Mouse (Mus musculus) kidney, adult 11 months (tissue): ENCODE results near the gene Aire.
"Not testable (repeated sequence)": the region's sequence is repeated elsewhere in the genome, so short reads cannot be mapped to it uniquely, and the experiment has no call there.

Experiments used
- DNase-seq: peaks from one replicate; pipeline ENCODE4 v3.0.0; 2022

Gene Aire

DNA sequence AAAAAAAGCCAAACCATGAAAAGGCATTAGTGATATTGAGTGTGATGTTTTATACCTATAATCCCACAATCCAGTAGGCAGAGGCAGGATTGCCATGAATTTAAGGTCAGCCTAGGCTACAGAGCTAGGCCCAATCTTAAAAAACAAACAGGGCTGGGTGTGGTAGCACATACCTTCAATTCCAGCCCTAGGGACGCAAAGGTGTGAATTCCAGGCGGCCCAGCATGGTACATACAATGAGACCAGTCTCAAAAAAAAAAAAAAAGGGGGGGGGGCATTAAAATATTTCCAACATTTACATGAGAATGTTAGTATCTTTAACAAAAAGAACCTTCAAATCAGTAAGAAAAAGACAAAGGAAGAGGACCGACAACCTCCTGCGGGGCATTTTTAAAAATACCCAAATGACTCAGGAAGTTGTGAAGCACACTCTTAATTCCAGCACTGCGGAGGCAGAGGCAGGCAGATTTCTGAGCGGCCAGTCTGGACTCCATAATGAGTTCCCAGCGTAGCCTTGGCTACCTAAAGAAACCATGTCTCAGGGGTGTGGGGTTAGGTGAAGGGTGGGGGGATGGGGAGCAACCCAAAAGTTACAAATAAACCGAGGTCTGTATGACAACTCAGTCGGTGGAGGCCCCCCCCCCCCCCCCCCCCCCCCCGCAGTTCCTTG, 4.8 kb upstream of the Aire start:
- DNase-seq, result no peak

DNA sequence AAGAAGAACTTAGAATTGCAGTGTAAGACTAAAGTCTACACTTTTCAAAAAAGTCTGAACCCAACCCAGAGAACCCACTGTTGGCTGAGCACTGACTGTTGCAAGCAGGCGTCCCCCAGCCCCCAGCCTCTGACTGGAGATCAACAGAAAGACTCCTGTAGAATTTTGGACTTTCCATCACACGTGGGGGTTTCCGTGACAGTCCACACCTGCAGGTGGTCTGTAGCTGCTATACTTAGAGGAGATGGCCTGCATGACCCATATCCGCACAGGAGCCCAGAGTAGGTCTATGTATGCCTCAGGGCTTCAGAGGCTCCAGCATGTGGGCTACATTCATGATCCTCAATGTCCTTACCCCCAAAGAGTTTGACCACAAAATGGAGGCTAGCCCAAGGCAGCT, 3.0 kb upstream of the Aire start:
- DNase-seq, result no peak

DNA sequence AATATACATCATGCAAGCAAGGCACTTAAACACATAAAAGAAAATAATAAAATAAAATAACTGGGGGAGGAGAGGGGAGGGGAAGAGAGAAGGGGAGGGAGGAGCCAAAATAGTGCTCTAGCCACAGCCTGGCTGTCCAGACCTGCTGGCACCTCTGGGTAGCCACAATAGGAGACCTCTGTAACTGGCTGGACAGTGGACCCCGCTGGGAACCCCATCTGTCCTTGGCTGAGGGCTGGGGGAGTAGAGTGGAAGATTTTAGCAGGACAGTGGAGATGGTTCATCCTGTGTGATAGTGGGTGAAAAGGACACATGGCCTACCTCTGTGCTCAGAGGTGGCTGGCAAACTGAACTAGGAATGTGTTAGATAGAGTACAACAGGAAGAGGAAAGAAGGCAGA, 1.1 kb upstream of the Aire start:
- DNase-seq, result no peak

DNA sequence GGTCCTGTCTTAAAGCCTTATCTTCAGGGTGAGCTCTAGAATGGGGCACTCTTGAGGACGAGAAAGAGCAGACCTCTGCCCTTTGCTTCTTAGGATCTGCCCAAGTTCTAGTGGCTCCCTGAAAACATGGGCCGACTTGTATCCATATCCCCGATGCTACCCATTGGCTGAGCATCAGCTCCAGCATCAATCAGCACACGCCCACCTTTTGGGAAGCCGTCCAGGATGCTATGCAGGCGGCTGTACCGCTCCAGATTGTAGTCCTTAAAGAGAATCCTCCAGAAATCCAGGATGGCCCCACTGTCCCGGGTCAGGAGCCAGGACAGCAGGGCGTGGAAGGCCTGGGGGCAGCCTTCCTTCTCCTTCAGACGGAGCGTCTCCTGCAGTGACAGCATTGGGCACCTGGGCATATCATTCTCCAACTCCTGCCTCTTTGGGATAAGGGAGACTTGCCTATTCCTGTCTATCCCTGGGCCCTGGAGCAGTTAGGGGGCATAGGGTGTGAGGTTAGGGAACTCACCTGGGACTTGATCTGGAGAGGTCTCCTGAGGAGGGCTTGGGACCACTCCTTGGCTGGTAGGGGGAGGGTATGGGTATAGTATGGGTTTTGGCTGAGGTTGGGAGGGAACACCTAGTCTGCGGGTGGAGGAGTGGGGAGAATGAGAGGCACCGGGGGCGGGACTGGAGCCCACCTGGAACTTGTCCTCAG, 559 bp downstream of the Aire start:
- no peak for DNase-seq

DNA sequence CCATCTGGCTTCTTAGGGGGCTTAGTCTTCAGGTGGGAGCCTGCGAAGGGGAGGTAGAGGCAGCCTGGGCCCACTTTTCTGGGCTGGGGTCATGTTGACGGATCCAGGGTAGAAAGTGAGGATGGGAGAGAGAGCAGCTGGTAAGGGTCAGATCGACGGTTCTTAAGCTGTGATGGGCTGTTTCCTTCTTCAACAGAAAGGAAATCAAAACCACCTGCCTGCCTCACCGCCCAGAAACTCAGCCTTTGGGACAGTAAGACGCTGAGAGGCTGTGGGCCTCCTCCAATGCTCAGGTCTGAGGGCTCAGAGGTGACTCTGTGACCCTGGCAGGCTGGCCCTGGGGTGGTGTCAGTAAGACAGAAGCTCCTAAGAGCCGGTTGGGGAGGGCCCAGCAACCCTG, 1.3 kb downstream of the Aire start:
- no peak for DNase-seq

DNA sequence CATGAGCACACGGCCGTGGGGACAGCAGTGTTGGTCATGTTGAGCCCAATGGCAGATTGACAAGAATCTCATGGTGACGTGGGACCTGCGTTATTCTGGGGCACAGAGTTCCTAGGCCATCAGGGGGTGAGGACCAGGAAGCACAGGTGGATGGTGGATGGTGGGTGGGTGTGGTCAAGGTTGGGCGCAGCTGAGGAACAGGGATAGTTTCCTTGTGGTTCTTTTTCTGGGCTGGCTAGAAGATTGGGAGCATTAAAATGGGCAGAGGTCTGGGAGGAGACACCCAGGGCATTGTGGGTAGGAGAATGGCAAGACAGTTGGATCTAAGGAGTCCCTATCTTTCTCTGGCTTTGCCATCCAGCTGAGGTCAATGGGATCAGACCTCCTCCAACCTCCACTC, 1.8 kb downstream of the Aire start, which contains the start of gene Dnmt3l:
Gene Dnmt3l (plus strand): TSS at position 301 of the 400 bp plus-strand sequence.
- DNase-seq, result no peak

DNA sequence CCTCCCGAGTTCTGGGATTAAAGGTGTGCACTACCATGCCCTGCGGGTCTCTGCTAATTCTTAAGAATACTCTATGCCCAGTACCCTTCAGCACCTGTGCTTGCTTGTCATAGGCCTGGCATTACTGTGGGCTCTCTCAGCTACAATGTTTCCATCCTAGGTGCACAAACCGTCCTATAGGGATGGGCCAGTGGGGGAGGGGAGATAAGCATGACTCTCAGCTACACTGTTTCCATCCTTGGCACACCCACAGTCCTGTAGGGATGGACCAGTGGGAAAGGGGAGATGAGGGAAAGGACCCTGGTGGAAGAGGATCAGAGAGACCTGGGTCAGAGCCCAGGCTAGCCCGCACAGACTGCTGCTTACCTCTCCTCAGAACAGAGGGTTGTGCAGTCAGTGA, 6.3 kb downstream of the Aire start:
- DNase-seq, result no peak

DNA sequence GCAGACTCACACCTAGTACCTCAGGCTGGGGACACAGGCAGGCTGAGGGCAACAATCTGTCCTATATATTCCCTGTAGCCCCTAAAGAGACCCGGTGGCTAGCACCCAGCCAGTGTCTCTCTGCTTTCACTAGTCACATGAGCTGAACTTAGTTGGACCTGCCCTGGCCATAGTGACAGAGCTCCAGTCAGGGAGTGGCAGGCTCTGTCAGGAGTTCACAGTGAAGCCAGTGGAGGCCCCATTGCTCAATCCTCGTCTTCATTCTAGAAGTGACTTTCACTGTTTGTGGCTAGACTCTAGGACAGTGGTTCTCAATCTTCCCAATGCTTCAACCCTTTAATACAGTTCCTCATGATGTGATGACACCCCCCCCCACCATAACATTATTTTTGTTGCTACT, 11.4 kb downstream of the Aire start:
- DNase-seq, result no peak

DNA sequence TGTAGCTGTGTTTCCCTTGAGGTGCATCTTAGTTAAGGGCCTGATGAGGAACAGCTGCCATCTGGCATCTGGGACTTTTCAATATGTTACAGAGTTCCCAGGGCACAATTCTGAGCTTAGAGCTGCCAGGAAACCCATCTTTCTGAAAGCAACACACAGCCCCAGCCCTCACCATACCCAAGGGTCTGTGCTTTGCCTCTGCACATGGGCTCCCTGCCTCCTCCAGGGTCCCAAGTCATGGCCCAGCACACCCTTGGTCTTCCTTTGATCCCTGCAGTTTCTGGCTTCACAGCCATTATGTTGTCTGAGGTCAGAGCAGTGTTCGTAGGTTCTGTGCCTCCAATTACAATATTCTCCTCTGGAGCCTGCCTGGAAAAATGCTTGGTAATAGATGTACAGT, 14.3 kb downstream of the Aire start:
- no peak for DNase-seq

DNA sequence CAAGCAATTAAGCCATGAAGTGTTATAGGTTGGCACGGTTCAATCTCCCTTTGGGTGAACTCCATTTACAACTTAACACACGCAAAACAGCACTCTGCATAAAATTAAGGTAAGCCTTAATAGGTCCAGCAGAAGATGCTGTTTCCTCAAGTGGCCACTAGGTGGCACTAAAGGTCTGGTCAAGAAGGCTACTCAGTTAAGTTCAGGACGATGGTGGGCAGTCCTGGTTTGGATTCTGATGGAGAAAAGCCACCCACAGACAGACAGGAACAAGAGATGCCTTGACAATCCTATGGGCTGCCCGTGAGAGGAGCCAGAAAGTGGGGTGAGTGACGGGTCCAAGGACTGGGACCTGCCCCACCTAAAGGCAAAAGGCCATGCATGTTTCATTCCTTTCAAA, 15.3 kb downstream of the Aire start:
- DNase-seq, result peak; percentile 56

DNA sequence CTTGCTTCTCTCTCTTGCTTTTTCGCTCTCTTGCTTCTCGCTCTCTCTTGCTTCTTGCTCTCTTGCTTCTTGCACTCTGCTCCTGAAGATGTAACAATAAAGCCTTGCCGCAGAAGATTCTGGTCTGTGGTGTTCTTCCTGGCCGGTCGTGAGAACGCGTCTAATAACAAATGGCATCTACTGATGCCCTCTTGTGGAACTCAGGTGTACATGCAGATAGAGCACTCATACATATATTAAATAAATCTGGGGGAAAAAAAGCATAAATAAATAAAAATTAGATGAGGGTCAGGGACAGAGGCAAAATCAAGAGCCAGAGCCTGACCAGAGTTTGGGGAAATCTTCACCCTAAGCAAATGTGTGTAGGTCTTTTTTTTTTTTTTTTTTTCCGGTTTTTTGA, 18.0 kb downstream of the Aire start:
- DNase-seq, result not testable (repeated sequence)

DNA sequence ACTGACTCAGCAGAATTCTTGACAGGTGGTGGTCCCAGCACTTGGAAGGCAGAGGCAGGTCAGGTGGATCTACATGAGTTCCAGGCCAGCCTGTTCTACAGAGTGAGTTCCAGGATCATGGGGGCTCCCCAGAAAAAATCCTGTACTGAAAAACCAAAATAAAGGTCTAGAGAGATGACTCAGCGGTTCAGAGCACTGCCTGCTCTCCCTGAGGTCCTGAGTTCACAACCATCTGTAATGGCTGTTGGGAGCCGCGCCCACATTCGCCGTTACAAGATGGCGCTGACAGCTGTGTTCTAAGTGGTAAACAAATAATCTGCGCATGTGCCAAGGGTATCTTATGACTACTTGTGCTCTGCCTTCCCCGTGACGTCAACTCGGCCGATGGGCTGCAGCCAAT, 23.4 kb downstream of the Aire start:
- DNase-seq, result not testable (repeated sequence)

DNA sequence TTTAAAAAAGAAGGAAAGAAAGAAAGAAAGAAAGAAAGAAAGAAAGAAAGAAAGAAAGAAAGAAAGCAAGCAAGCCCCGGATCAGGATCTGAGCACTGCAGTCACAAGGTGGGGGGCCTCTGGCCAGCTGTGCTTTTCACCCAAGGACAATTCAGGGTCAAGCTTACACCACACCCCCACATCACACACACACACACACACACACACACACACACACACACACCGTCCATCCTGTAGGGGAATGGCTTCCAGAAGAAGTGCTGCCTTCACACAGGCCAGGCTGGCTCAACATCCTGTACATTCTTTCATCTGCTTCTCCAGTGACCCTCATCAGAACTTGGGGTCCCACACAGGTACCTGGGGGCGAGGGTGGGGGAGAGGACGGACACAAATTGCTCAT, 24.1 kb downstream of the Aire start:
- no peak for DNase-seq

DNA sequence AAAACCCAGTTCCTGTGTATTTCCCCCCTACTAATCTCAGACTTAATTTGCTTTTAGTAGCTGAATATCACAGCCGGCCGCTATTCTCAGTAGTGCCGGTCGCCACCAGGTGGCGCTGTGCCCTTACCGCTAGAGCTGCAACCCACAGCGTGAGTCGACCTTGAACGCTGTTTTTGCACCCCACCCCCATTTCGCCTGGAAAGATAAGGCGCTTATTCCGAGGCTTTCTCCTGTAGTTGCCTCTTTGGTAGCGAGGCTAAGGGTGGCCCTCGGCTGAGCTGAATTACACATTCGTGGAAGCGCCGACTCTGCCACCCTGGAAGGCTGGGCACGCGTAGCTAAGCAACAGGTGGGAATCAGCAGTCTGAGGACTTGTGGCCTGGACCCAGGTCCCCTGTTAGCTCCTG, 24.6 kb downstream of the Aire start:
- DNase-seq, result peak; percentile 68

DNA sequence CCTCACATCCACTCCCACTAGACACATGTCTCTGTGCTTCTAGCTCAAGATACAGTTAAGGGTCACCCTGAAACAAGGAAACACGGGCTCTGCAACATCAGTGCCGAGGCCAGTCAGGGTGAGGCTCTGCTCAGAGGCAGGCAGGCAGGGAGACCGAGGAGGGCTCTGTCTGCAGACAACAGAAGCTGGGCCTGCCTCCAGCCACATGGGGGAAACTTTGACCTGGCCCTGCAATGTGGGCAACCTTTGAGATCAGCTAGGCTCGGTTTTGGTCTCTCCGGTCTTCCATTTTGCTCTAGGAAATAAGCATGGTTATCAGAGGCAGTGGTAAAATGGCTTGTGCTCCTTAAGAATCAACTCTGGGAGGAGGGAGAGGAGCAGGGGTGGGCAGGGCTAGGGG, 27.0 kb downstream of the Aire start:
- peak; percentile 49 for DNase-seq

DNA sequence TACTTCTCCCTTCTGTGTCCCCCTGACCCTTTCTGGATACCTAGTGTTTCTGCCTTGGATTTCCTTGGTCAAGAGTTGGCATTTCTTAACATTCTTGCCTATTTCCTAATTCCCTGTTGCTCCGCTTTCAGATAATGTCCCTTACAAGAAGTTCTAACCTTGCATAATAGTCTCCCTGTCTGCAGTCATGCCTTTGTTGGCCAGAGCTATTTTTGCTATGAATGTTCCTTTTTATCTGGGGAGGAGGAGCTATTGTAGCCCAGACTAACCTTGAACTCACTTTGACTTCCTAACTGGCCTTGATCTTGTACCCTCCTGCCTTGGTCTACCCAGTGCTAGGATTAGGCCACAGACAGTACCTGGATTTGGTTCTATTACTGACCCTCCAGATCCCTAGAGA, 27.9 kb downstream of the Aire start:
- no peak for DNase-seq

DNA sequence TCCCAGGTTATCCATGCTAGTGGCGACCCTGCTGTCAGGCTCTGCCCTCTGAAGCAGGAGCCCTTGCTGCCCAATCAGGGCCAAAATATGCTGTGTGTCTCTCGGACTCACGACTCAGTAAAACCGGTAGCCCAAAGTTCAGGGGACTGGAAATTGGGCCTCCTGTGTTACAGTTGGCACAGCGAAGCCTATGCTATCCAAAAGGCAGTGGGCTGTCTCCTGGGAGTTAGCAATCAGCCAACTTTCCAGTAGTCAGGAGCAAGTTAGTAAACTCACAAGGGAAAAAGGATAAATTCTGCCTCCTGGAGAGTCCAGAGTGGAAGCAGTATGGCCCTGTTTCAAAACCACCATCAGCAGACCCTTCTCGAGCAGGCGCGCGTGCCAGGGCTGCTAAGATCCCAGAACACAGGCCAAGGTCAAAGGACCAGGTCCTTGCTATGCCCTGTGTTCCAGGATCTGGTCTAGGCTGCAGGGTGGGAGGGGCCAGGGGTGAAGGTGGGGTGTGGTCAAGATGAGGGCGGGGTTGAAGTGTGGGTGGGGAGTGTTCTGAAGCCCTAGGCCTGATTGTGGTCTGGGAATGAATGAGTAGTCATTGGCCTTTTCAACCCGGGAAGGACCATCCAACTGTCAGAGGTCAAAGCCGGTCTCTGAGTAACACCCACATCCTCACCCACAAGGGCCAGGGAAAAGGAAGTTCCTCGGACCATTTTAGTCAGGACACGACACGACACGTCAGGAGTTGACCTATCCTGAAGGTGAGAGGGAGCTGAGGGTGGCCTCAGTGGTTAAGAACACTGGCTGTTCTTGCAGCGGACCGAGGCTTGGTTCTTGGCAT, 30.5 kb downstream of the Aire start:
- no peak for DNase-seq

DNA sequence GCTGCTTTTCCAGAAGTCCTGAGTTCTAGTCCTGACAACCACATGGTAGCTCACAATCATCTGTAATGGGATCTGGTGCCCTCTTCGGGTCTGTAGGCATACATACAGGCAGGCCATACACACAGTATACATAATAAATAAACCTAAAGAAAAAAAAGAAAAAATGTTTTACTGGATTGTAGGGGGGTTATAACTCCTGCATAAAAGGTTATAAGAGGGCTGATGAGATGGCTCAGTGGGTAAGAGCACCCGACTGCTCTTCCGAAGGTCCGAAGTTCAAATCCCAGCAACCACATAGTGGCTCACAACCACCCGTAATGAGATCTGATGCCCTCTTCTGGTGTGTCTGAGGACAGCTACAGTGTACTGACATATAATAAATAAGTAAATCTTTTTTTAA, 32.3 kb downstream of the Aire start:
- not testable (repeated sequence) for DNase-seq

DNA sequence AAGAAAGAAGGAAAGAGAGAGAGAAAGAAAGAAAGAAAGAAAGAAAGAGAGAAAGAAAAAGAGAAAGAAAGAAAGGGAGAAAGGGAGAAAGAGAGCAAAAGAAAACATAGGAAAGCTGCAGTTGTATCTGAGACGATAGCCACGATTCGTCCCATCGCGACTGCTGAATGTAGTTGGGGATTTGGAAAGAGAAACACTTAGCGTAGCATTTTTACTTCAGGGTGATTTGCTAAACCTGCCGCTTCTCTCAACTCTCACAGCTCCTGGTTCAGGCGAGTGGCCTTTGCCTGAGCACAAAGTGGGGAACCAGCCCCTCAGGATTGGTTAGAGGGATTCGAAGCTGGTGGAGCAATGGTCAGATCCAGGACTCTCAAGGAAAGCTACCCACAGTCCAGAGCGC, 33.1 kb downstream of the Aire start:
- no peak for DNase-seq

DNA sequence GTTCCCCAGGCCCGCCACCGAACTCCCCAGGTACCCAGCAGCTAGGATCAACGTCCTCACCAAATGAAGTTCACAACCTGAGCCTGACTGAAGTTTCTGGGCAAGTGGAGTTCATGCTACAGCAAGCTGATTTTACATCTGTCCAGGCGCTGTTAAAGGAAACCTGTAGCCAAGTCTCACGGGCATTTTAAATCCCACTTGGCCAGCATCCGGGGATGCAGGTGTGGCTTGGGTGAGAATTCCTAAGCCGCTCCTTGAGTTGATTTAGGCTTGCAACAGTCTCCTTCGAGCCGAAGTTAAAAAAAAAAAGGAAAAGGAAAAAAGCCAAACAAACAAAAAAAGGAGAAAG, 33.5 kb downstream of the Aire start, which contains the start of gene Pfkl:
Gene Pfkl (minus strand): TSS at position 139 of the 349 bp plus-strand sequence.
- DNase-seq, result no peak

DNA sequence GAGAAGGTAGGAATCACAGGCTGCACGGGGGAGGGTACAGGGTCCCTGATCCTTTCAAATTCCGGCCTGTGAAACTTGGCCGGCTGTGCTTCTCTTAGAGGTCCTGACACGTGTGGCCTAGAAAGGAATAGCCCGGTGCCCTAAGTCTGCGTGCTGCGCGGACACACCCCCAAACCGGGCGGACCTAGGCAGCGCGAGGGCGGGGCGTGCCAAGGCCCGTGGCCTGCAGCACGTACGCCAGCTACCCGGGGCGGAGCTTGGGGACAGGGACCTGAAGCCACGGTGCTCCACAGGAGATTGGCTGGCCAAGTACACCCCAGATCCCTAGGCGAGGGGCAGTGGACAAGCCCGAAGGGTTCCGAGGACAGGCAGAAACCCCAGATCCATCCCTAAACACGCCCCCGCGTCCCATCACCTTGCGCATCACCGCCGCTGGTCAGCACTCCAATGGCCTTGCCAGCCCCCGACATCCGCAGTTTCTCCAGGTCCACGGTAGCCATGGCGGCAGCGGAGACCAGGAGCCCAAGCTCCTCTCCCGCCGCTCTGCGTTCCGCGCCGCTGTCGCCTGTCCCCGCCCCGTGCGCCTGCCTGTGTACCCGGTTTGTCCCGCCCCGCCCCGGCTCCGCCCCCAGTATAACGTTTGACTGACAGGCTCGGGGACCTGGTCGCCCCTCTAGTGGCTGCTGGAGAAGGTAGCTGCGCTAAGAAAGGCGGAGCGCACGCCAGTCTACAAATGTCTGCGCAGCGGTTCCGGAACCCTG, 34.0 kb downstream of the Aire start:
- DNase-seq, result peak; percentile 95

DNA sequence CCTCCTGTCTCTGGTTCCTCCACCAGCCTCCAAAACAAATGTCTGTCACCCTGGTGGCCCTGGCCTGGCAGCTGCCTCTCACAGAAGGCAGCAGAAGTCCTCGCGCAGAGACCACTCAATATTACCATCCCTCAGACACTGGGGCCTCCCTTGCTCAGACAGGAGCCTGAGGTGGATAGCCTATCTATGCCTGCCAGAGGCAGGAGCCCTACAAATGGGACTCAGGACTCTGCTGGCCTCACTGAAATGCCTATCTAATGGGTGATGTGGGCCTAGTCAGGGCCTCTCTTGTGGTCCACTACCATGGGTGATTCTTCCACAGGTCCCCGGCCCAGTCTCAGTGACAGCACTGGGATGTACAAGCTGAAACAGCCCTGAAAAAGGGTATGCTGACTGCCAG, 35.2 kb downstream of the Aire start:
- DNase-seq, result no peak

DNA sequence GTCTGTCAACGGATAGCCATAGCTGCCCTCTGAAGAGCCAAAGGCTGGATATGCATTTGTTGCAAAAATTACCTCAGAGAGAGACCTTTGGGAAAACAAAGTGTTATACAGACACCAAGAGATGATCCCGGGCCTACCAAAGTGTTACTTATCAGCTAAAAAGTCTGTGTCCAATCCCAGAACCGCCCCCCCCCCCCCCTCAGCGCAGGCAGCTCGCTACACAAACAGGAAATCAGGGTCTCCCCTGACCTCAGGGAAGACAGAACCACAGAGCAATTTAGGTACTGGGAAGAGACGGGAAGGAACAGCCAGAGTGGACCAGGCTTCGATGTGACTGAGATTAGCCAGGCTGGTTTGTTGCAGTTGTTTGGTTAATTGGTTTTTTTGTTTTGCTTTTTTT, 36.2 kb downstream of the Aire start:
- no peak for DNase-seq
